Comparison of ENCODE assay signal across 9 mouse cellular contexts in genomic region chr1:165046637-165047036, GRCm38 (mm10).
DNase-seq lines count a peak whose midpoint lies in the region; ATAC-seq lines count a peak whose summit lies in the region.
"Had no signal": no experiment of that assay in that cellular context is flagged by ENCODE, and none has a peak within 500 bp of the region (broad histone marks: within the 10 kb centered on the region; RNA-seq: fewer than 3 reads in every experiment).

No protein-coding gene starts in this region.

- ATAC-seq in forebrain, embryonic 15.5 days (replicated peaks): peak; percentile 26
- peak; percentile 85 for ATAC-seq in neural tube, embryonic 15.5 days (ENCODE audit: low FRiP score)

- peak; percentile 86 to 90 for DNase-seq in adrenal gland, adult (ENCODE audit: inconsistent age in 2 of 2, low spot score in 1 of 2)
- peak; percentile 33 to 35 for DNase-seq in cerebellum, adult 18-20 months
- peak; percentile 29 for DNase-seq in heart, postnatal 25 days (ENCODE audit: low spot score)
- peak; percentile 41 to 45 for DNase-seq in left cerebral cortex, postnatal 36 days (ENCODE audit: low spot score in 2 of 2)
- peak; percentile 42 to 64 for DNase-seq in urinary bladder, postnatal 4 days (ENCODE audit: low spot score in 2 of 2)
- no peak for DNase-seq in spleen, postnatal 36 days (ENCODE audit: low spot score in 2 of 2)

- H3K9me3 ChIP-seq in forebrain, embryonic 15.5 days: no peaks in the 10 kb centered on the region
- no peaks in the 10 kb centered on the region for H3K9me3 ChIP-seq in neural tube, embryonic 15.5 days (replicated peaks)
- H3K9me3 ChIP-seq: limb, embryonic 12.5 days had no signal

- peaks cover 17% of the 10 kb centered on the region for H3K4me1 ChIP-seq in forebrain, embryonic 15.5 days
- peaks cover 24% of the 10 kb centered on the region for H3K4me1 ChIP-seq in neural tube, embryonic 15.5 days
- H3K4me1 ChIP-seq: limb, embryonic 12.5 days had no signal

- H3K27me3 ChIP-seq in forebrain, embryonic 15.5 days: no peaks in the 10 kb centered on the region
- no peaks in the 10 kb centered on the region for H3K27me3 ChIP-seq in neural tube, embryonic 15.5 days (replicated peaks)
- H3K27me3 ChIP-seq: limb, embryonic 12.5 days had no signal

- WGBS in forebrain, embryonic 15.5 days: 40% methylated on average over 7 of the region's 7 CpGs
- WGBS in neural tube, embryonic 15.5 days: 14% methylated on average over 7 of the region's 7 CpGs

- H3K27ac ChIP-seq in forebrain, embryonic 15.5 days (replicated peaks): peak overlapping the region; percentile 66
- H3K27ac ChIP-seq in neural tube, embryonic 15.5 days (replicated peaks): peak overlapping the region; percentile 81
- H3K27ac ChIP-seq: limb, embryonic 12.5 days had no signal

- H3K36me3 ChIP-seq in forebrain, embryonic 15.5 days: no peaks in the 10 kb centered on the region
- no peaks in the 10 kb centered on the region for H3K36me3 ChIP-seq in neural tube, embryonic 15.5 days
- H3K36me3 ChIP-seq: limb, embryonic 12.5 days had no signal

- 0 out of 2 replicates have a peak overlapping the region, but pooled peaks have one; percentile 15 for H3K9ac ChIP-seq in forebrain, embryonic 15.5 days (replicated peaks)
- 0 out of 2 replicates have a peak overlapping the region, but pooled peaks have one; percentile 14 for H3K9ac ChIP-seq in neural tube, embryonic 15.5 days (replicated peaks)
- H3K9ac ChIP-seq: limb, embryonic 12.5 days had no signal

- H3K4me3 ChIP-seq in forebrain, embryonic 15.5 days: no peak overlapping the region
- H3K4me3 ChIP-seq in neural tube, embryonic 15.5 days (replicated peaks): no peak overlapping the region
- H3K4me3 ChIP-seq: limb, embryonic 12.5 days had no signal

- intact Hi-C loops in heart, postnatal 25 days (cut with DNase I): loop anchor here (5.0 kb wide), 1 partner anchor 71 kb away; no protein-coding TSS in a partner anchor
- intact Hi-C loops in left cerebral cortex, postnatal 36 days (cut with DNase I): no loop called here

- no peak overlapping the region for H3K4me2 ChIP-seq in forebrain, embryonic 15.5 days (replicated peaks)
- no peak overlapping the region; the same call in 1 of the 2 replicates for H3K4me2 ChIP-seq in neural tube, embryonic 15.5 days
- H3K4me2 ChIP-seq: limb, embryonic 12.5 days had no signal

Comparison
In these comparisons a context has a peak if more than half of its experiments do, and no peak if none do; other contexts are left out.
1. DNase-seq: peak in adrenal gland, adult (2 of 2), cerebellum, adult 18-20 months (2 of 2), heart, postnatal 25 days (single experiment), left cerebral cortex, postnatal 36 days (2 of 2) and urinary bladder, postnatal 4 days (2 of 2); none in spleen, postnatal 36 days (0 of 2).